Mouse (Mus musculus): Measurements from ENCODE around the gene Slc9a3r2. TPM values are rescaled to one million over a fixed set of nuclear protein-coding genes. Genes with fewer than 3 reads are reported as not detected.

Gene Slc9a3r2
- polyA plus RNA-seq, 2 experiments from 2014 or later, result not detected

DNA sequence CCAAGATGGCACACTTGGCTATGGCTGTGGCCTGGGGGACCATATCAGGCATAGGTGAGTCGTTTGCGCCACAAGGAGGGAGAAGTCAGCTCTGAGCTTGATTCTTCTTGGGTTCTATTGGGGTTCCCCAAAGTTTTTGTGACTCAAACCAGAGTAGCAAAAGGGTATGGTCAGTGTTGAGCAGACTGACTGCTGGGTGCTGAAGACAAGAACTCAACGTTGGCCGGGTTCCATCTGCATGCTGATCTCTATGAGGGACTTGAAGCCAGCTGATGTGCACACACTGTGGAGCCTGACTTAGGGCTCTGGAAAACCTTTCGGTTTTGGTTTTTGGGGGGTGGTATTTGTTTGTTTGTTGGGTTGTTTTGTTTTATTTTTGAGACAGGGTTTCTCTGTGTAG is 14.4 kb downstream of the Slc9a3r2 start:
- no peak for ATAC-seq

DNA sequence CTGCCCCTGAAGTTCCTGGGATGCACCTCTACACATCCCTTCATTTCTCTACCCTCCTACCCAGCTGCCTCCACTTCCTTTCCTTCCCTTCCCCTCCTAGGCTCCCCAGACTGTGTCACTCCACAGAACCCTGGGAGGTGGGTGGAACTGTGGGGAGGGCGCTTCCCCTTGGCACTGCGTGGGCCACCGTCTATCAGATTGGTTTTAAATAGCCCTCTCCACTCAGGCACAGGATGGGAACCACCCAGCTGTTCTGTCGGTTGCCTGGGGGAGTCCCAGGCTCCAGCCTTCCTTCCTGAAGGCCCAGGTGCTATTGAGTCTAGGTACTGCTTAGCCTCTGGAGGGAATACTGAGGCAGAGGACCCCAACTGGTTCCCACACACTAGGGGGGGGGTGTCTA is 15.1 kb downstream of the Slc9a3r2 start:
- no peak for ATAC-seq

DNA sequence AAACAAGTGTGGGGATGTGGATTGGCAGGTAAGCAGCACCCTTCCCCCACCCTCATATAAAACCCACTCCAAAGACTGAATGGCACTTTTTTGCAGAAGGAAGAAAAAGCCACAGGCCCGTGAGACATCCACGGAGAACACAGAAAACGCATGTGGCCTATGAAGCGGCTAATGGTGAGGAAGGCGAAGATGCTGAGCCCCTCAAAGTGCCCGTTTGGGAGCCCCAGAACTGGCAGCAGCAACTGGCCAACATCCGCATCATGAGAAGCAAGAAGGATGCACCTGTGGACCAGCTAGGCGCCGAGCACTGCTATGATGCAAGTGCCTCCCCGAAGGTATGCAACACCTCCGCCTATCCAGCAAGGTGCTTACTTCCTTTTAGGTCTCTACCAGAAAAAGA is 16.3 kb downstream of the Slc9a3r2 start:
- ATAC-seq, result no peak

DNA sequence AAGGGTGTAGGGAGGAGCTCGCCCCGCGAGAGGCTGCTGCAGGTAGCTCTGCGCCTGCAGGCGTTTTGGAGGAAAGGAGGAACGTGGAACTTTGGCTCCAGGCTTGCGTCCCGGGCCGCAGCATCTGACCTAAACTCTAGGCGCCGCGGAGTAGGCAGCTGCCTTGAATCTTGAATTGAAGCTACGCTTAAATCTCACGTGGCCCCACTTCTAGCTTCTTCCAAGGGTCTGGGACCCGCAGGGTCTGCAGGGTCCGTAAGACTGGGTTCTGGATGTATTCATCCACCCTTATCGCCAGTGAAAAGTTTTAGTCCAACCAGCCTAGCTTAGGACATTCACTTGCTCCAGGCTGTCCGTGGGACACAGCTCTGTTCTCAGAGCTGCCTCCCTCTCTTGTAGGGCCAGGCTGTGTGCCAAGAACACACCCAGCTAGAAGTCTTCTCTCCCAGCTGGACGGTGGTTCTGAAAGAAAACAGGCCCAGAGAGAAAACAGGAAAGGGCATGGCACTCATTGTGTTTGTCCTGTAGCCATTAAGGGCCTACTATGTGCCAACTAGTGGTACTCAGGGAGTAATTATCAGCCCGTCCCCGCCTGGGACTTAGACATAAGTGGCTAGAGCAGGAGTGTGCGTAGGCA is 17.2 kb downstream of the Slc9a3r2 start:
- ATAC-seq, result no peak

DNA sequence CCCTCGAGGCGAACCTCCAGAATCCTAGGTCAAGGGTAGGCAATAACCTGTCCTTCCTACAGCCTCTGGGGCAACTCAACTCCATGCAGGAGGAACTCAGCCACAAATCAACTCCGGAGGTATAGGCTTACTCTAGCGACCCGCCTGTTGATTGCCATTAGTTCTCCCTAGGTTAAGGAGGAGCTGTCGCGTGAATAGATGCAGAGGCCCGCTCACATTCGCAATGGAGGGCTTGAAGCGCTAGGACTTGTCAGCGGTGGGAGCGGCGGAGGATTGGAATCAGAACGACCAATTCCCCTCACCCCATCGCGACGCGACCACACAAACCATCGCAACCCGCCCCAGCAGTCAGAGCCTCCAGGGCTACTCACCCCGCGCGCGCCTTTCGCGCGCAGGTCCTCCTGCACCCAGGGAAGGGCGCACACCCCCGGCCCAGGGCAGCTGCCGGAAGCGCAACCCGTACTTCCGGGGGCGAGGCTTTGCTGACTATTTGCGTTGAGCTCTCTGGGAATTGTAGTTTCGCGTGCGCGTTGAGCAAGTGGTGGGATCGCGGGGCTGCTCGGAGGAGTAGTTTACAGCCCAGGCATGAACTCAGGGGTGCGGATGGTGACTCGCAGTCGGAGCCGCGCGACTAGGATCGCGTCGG is 17.8 kb downstream of the Slc9a3r2 start, which contains the start of the genes Tsc2 and Nthl1:
Gene Tsc2 (minus strand): TSS at position 464 of the 646 bp plus-strand sequence.
Gene Nthl1 (plus strand): TSS at position 514 of the 646 bp plus-strand sequence.
- peak; percentile 97 for ATAC-seq

DNA sequence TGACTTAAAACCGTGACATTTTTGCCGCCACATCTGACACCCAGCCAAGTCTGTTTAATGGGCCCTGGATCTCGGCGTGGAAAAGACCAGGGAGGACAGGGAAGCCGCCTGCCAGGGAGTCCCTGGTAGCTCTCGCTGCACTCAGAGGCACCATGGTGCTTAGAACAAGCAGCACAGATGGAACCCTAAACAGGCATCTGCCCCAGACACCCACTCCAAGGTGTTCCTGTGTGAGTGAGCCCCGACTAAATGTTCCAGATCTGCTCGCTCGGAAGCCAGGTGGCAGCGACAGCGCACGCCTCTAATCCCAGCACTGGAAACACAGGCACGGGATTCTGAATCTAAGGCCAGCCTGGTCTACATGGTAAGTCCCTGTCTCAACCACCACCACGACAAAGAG is 20.1 kb downstream of the Slc9a3r2 start:
- no peak for ATAC-seq

DNA sequence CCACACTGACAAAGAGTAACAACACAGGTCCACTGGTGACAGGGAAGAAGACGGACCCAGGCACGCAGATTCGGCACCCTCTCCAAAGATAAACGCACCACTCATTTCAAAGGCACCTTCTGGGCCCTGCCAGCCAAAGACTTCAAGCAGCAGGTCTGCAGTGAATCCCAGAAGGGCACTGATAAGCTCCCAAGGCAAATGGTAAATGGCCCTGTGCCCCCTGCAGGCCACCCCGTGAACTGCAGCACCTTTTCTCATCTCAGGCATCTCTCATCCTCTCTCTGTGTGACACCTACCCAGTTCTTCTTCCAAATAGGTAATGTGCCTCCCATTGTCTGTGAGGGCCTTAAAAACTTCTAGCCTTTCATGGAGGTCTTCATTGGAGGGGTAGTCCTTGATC is 21.5 kb downstream of the Slc9a3r2 start:
- ATAC-seq, result peak; percentile 28

DNA sequence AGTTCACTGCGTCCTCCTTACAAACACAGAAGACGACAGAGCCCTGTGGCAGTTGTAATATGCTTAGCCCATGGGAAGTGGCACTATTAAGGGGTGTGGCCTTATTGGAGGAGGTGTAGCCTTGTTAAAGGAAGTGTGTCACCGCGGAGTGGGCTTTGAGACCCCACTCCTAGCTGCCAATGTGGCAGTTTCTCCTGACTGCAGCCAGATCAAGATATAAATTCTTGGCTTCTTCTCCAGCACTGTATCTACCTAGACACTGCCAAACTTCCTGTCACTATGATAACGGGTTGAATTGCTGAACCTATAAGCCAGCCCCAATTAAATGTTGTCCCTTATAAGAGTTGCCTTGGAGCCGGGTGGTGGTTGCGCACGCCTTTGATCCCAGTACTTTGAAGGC is 24.7 kb downstream of the Slc9a3r2 start:
- ATAC-seq, result no peak

DNA sequence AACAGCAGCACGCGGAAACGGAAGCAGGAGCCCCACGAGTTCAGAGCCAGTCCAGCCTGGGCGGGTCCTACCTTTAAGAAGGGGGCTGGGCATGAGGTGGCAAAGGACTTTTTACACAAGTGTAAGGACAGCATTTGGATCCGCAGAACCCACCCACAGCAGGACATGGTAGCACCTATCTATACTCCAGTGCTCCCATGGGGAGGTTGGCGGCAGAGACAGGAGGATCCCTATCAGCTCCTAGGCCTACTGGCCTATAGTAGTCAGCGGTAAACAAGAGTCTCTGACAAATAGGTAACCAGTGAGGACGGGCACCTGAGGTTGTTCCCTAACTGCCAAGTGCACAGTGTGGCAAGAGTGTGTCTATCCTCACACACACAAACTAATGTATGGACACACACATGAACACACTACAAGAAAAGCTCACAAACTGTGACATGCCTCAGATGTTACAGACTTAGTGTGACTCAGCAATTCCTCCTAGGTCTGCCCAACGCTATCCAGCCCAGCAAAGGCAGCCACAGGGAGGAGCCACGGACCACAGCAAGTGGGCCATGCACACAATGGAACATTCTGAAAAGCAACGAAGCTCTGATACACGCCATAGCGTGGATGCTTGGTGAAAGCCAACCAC is 32.4 kb downstream of the Slc9a3r2 start:
- no peak for ATAC-seq

DNA sequence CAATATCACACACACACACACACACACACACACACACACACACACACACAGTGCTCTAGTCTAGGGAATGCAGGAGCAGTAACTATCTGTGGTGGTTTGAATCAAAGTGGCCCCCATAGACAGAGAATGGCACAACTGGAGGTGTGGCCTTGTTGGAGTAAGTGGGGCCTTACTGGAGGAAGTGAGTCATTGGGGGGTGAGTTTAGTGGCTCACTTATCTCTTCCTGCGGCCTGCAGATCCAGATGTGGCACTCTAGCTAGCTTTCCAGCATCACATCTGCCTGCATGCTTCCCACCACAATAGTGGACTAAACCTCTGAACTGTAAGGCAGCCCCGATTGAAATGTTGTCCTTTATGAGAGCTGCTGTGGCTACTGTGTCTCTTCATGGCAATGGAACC is 39.4 kb downstream of the Slc9a3r2 start:
- no peak for ATAC-seq

DNA sequence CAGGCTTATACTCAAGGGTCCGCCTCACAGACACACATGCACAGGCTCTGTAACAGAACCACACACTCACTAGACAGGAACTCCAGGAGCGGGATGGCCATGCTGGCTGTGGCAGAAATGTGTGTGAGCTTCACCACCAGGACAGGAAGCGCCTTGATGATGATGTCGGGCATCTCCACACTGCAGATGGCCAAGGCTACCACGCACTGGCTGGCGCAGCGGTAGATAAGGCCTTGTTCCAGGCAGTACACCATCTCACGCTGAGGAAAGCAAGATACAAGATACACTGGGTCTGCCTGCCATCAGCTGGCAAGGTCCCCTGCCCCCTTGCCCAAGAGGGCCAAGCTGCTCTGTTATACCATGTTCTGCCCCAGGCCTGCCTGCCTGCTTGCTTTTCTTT is 41.3 kb downstream of the Slc9a3r2 start:
- ATAC-seq, result no peak

DNA sequence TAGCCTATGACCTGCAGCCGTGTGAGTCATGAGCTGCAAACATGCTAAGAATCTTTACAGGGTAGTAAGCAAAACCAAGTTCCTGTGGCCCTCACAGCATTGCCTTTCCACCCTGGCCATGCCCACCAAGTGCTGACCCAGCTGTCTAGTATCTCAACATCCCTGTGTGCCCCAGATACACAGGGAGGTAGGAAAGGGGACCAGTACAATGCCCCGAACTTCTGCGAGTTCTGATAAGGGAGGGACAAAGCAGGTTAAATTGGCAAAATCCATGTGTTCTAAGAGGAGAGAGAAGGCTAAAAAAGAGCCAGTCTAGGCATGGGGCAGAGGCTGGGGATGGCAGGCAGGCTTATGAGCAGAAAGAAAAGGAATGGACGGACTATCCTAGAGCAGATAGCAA is 41.8 kb downstream of the Slc9a3r2 start:
- ATAC-seq, result no peak

DNA sequence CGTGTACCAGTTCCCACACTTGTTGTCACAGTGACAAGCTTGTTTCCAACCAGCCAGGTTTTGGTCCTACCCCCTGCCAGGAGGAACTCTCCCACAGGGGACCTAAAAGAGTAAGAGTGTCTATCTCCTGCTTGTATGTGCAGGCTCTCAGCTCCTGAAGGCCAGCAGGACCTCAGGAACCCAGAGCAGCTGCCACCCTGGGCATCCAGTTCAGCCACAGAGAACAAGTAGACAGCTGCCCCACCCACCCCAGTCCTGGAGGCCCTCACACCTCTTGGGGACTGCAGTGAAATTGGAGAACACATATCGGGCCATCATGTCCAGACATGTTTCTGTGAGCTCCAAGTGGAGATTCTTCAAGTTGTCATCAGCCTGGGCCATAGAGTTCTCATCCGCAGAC is 45.6 kb downstream of the Slc9a3r2 start:
- ATAC-seq, result no peak

DNA sequence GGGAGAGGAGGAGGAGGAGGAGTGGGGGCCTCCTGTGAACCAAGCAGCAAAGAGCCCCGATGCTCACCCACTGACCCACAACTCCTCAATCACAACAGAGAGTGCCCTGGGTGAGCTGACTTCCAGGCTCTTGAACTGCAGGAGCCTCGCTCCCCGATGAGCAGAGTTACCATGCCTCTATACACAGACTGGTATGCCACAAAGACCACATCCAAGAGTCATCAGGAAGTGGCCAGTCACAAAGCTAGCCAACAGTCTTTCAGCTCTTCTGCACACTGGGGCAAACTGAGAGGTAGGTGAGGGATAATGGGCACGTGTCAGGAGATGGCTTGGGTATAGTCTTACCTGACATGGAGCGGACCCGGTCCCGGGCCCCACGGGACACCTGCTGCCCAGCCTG is 46.2 kb downstream of the Slc9a3r2 start:
- no peak for ATAC-seq

DNA sequence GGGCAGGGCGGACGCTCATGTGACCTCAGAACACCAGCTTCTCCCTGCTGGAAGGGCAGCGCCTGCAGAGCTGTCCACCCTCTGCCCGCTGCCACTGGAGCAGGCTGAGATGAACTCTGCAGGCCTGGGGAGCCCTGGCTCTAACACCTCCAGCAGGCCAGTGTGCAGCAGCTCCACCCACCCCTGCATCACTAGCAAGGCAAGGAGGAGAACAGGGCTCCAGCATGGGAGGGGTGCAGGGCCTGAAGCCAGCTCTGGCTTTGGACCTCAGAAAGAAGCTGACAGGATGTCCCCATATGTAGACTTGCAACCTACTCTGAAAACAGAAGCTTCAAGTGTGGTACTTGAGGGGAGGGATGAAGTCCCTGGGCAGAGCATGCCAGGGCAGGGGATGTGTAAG is 49.6 kb downstream of the Slc9a3r2 start:
- no peak for ATAC-seq

DNA sequence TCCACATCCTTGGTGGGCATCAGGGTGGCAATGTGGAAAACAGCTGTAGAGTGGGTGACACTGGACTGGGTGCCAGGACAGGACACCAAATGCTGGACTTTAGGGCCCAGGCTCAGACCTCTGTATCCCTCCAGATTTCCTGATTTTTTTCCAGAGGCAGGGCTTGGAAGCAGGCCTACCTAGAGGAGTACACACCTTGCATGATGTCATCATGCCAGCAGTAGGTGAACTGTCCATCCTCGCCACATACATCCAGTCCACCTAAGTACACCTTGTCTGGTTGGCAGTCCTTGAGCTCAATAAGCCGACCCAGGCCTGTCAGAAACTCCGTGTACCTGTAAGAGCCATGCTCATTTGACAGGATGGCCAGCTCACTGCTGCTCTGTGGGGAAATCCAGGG is 52.1 kb downstream of the Slc9a3r2 start:
- no peak for ATAC-seq

DNA sequence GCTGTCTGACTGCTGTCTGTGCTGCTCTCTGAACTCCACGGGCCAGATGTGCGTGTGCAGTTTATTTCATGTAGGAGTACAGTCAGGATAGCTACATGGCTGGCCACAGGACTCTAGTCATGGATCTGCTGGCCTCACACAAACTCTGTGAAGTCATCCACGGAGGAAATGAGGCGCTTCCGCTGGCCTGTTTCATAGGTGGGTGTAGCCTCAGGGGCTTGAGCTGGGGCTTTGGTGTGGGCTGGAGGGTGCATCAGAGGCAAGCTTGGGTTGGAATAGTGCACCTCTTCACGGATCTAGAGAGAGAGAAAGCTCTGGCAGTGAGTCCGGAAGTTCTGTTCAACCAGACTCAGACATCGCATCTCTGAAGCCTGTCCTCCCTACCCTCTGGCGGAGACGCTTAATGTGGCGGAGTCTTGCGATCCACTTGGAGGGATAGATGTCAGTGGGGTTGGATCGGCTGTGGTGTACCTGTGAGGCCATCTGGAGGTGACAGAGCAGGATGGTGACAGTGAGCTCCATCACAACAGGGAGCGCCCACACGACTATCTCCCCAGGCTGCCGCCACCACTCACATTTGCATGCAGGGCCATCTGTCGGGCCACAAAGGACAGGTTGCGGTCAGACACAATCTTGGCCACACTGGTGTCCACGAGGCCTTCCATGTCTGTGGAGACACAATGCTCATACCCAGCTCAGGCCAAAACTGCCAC is 53.5 kb downstream of the Slc9a3r2 start:
- ATAC-seq, result no peak

DNA sequence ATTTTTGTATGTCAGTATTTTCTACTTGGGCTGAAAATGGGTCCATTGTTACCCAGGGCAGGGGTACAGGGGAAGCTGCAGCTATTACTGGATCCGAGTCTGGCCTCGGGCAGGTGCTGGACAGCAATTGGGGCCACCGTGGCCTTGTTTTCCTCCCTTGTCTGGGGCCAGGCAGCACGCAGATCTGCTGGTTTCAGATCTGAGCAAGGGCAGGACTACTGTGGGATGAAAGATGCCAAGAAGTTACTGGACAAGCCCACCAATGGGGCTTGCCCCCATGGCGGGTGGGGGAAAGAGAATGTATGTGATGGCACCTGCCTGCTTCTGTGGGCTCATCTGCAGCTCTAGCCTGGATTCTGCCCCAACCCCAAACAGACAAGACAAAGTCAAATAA is 54.1 kb downstream of the Slc9a3r2 start:
- ATAC-seq, result no peak

DNA sequence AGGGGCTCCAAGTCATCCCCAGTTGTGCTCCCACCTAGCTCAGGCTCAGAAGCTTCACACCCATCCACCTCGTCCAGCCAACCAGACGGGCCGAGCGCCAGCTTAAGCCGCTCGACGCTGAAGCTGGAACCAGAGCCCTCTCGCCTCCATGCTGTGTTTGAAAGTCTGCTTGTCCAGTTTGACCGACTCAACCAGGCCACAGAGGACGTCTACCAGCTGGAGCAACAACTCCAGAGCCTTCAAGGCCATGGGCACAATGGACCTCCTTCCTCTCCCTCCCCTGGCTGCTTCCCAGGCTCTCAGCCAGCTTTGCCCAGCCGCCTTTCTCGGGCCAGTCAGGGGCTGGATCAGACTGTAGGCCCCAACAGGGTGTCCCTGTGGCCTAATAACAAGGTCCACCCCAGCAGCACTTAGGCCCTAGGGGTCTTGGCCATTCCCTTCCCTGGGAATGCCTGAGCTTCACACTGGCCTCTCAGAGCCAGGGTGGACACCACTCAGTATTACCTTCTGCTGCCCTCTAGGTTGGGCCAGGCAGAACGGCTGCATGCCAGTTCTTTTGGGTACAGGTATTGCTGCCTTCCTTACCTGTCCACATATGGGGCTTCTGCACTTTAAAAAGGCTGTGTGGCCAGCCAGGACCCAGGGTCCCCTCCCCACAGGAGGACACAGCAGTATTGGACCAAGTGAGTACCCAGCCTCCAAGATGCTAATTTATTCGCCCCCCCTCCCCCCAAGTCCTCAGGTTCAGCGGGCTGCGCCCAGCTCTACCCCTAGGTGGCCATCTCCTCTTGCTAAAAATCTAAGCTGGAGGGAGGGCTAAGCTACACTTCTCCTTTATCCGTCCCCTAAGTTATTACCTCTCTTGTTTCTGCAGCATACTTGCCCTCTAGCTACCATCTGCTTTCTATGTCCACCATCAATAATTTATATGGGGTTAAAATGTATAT is 54.7 kb downstream of the Slc9a3r2 start:
- no peak for ATAC-seq

DNA sequence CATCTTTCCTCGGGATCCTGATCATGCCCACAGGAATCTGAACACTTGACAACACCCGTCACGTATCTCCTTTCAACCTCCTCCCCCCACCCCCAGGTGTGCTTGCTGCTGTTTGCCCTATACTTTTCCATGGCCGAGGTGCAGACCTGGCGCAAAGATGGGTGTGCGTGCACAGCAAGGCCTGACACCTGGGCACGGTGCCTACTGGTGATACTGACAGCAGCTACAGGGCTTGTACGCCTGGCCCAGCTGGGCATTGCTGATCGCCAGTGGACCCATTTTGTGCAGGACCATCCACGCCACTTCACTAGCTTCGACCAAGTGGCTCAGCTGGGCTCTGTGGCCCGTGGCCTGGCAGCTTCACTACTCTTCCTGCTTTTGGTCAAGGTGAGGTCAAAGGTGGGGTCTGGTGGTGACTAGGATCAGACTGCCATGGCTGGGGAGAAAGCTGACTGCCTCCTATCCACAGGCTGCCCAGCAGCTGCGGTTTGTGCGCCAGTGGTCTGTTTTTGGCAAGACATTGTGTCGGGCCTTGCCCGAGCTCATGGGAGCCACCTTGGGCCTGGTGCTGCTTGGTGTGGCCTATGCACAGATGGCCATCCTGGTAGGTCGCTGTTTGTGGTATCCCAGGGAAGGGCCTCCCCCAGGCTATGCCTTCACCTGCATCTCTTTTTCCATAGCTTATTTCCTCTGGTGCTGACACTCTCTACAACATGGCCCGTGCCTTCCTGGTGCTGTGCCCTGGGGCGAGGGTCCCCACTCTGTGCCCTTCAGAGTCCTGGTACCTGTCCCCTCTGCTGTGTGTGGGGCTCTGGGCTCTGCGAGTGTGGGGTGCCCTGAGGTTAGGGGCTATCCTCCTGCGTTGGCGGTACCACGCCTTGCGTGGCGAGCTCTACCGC is 55.9 kb downstream of the Slc9a3r2 start:
- ATAC-seq, result no peak

DNA sequence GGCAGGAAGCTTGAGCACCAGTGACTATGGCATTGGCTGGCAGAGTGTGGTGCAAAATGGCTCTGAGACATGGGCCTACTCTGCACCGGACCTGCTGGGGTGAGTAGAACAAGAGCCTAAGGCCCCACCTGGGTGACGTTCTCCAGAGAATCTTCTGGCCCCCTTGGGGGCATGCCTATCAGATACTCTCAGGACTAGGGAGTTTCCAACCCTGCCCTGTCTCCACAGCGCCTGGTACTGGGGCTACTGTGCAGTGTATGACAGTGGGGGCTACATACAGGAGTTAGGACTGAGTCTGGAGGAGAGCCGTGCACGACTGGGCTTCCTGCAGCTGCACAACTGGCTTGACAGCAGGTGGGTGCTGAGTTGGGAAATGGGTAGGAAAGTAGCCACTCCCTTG is 56.9 kb downstream of the Slc9a3r2 start:
- ATAC-seq, result no peak
